Mouse (Mus musculus) kidney, adult 9 months (tissue): Measurements from ENCODE around the gene Gm11939.
"Not testable (repeated sequence)": the region's sequence is repeated elsewhere in the genome, so short reads cannot be mapped to it uniquely, and the experiment has no call there.

Source experiments
- DNase-seq: peaks from one replicate; pipeline ENCODE4 v3.0.0; 2022

The Gm11939 gene

DNA sequence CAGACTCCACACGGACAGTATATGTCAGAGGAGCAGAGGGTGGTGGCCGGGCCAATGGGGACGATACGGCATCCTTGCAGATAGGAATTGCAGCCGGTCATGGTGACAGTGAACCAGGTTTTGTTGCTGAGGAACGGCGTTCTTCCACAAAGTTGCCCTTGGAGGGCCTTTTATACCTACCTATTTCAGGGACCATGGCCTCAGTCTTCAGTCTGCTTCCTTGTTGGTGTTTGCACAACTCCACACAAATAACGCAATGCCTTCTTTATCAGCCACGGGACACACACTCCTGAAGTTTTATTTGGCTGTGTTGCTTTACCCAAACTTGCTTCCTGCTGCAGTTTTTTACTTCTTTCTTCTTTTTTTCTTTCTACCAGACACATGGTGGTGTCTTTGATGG is at the start of gene Gm11939:
Gene Gm11939, minus strand, starts transcription at position 101 of the 400 bp plus-strand sequence.
- DNase-seq, result no peak

DNA sequence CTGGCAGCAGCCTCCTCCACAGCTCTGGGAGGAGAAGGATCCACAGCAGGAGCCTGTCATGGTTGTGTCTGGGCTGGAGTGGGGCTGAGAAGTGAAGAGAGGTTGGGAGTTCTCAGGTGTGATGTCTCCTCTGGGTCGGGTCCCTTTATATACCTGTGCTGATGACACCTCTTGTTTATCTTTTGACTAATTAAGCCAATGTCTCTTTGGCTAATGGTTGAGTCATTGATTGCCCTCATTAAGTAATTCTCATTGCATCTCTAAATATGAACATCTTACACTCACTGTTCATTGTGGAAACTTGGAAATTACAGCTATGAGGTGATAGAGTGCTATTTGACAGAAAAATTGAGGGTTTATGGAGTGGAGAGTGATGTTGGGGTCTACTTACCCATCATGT is 43.9 kb upstream of the Gm11939 start, which contains the start of gene Gm11938:
Gene Gm11938, minus strand, starts transcription at position 101 of the 400 bp plus-strand sequence.
- not testable (repeated sequence) for DNase-seq

DNA sequence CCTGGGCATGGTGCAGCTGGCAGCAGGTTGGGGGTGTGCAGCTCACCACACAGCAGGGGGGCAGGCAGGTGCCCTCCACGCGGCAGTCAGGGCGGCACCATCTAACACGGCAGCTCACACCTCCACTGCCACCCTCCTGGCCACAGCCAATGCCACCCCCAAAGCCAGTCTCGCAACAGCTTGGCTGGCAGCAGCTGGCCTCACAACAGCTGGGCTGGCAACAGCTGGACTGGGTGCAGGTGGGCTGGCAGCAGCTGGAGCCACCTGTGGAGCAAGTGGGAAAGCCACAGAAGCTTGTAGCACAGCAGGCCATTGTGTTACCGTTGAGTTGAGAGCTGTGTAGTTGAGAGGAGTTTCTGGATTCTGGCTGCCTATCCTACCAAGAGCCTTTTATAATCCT is 38.5 kb upstream of the Gm11939 start, which contains the start of gene Krtap9-3:
Gene Krtap9-3, minus strand, starts transcription at position 364 of the 400 bp plus-strand sequence.
- DNase-seq, result not testable (repeated sequence)

DNA sequence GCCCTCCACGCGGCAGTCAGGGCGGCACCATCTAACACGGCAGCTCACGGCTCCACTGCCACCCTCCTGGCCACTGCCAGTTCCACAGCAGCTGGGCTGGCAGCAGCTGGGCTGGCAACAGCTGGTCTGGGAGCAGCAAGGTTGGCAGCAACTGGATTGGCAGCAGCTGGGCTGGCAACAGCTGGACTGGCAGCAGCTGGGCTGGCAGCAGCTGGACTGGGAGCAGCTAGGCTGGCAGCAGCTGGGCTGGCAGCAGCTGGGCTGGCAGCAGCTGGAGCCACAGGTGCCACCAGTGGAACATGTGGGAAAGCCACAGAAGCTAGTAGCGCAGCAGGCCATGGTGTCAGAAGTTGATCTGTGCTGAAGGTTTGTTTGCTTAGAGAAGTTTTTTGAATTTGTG is 31.7 kb upstream of the Gm11939 start, which contains the start of gene Krtap1-3:
Gene Krtap1-3, minus strand, starts transcription at position 359 of the 400 bp plus-strand sequence.
- DNase-seq, result no peak

DNA sequence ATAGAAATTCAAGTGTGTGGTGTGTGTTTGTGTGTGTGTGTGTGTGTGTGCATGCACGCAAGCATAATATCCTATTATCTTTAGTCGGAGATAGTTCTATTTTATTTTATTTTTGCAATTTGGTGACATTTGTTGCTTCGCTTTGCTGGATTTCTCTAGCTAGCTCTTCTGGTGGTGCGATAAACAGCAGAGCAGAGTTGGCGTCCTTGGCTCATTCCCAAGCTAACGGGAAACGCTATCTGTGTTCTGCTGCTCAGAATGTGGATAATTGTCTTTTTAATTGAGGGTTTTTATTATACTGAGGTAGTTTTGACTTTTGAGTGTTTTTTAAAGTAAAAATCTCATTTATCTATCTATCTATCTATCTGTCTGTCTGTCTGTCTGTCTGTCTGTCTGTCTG is 25.8 kb upstream of the Gm11939 start:
- DNase-seq, result no peak

DNA sequence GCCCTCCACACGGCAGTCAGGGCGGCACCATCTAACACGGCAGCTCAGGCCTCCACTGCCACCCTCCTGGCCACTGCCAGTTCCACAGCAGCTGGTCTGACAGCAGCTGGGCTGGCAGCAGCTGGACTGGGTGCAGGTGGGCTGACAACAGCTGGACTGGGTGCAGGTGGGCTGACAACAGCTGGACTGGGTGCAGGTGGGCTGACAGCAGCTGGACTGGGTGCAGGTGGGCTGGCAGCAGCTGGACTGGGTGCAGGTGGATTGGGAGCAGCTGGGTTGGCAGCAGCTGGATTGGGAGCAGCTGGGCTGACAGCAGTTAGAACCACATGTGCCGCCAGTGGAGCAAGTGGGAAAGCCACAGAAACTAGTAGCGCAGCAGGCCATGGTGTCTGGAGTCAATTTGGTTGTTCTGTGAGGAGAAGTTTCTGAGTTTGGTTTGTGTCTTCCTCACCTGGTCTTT is 24.0 kb upstream of the Gm11939 start, which contains the start of gene Krtap1-4:
Gene Krtap1-4, minus strand, starts transcription at position 410 of the 460 bp plus-strand sequence.
- DNase-seq, result no peak

DNA sequence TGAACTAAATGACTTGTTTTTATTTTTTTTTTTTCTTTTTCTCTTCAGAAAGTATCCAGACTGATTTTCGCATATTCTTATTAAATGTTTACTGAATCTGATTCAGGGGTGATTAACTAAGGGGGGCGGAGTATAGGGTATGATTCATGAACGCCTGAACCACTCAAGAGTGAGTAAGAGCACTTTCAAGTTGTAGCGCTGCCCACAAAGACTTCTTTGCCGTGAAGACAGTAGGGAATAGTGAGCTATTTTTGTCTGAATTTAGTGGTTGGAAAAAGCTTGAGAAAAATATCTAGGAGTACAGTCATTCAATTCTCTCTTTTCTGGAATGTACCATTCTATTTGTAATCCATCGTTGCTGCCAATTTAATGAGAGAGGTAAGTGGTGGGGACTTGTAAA is 22.3 kb upstream of the Gm11939 start:
- DNase-seq, result no peak

DNA sequence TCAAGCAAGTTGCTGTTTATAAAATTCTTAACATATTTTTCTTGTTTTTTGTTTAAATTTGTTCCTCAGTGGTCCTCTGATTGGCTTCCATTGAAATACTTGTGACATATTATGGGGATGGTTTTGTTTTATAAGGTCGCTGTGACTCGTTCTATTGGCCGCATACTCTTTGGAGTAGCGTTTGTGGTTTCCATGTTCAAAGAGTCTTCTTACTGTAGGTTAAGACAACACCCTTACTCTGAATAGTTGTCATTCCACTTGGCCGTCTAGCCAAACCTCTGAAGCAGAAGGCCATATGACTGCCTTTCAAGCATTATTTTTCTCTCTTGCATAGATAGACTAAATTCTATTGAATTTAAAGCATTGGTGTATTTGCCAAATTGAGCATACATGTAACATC is 21.8 kb upstream of the Gm11939 start:
- no peak for DNase-seq

DNA sequence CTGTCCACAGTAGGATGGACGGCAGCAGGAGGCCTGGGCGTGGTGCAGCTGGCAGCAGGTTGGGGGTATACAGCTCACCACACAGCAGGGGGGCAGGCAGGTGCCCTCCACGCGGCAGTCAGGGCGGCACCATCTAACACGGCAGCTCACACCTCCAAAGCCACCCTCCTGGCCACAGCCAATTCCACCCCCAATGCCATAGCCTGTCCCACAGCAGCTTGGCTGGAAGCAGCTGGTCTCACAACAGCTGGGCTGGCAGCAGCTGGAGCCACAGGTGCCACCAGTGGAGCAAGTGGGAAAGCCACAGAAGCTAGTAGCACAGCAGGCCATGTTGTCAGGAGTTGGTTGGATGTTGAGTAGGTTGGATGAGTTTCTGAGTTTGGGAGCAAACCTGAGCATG is 21.4 kb upstream of the Gm11939 start, which contains the start of gene Krtap1-5:
Gene Krtap1-5, minus strand, starts transcription at position 381 of the 400 bp plus-strand sequence.
- no peak for DNase-seq

DNA sequence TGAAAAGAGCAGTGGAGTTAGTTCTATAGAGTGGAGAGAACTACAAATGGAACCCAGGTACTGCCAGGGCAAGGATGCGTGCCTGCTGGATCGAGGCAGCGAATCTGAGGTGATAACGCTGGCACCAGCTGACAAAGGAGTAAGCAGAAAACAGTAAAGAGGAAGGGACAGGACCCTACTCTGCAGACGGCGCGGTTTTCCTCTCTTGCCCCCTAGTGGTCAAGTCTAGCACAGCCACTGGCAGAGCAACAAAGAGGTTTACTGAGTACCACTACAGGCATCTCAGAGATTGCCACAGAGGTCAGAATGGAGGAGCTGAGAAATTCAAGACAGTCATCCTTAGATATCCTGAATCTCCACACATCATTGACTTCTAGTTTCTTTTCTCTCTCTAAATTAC is 14.8 kb upstream of the Gm11939 start:
- peak; percentile 61 for DNase-seq

DNA sequence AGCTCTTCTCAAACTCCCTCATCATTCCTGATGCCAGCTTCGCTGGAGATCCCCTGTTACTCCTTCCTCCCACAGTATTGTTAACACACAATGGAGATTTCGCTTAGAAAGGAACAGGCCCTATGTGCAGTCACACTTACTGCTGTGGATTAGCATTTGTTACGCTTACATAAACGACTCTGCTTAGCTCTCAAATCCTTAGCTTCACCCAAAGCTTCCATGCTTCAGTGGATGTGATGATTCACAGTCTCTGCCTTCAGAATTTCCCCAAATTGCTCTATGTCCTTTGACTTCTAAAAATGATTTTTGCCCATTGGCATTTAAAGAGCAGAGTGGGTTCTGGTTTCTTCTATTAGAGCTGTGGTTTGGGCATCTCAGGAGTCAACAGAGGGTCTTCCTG is 13.9 kb upstream of the Gm11939 start:
- DNase-seq, result no peak

DNA sequence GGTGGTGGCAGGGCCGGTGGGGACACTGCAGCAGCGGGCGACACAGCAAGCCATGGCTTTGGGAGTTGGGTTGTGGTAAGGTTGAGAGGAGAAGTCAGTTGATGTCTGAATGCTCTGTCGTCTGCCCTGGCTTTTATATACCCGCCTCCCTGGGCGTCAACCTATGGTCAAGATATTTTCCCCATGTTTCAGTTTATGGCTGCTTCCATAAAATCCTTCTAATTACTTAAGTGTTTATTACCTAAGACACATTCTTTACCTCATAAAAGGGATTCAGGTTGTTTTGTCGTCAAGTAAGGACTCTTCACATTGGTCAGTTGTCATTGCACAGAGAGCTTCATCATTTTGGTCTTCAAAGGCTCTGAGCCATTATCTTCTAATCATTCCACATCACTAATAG is 7.3 kb upstream of the Gm11939 start, which contains the start of gene Krtap3-1:
Gene Krtap3-1, minus strand, starts transcription at position 101 of the 400 bp plus-strand sequence.
- DNase-seq, result no peak

DNA sequence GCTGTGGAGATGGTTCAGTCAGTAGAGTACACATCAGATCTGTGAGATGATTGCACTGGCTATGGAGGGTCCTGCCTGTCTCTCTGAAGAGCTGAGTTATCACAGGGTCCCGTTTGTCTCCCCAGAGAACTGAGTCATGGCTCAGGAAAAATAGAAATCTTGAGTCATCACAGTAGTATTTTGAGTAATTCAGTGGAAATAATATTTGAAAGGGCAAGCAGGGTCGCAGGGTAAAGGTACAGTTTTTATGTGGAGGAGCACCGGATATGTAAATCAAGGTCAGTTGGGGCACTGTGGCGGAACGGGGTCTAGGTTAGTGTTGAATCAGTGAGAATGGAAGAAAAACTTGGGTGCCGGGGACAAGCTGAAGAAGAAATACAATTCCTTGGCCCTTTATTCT is 3.3 kb upstream of the Gm11939 start:
- no peak for DNase-seq

DNA sequence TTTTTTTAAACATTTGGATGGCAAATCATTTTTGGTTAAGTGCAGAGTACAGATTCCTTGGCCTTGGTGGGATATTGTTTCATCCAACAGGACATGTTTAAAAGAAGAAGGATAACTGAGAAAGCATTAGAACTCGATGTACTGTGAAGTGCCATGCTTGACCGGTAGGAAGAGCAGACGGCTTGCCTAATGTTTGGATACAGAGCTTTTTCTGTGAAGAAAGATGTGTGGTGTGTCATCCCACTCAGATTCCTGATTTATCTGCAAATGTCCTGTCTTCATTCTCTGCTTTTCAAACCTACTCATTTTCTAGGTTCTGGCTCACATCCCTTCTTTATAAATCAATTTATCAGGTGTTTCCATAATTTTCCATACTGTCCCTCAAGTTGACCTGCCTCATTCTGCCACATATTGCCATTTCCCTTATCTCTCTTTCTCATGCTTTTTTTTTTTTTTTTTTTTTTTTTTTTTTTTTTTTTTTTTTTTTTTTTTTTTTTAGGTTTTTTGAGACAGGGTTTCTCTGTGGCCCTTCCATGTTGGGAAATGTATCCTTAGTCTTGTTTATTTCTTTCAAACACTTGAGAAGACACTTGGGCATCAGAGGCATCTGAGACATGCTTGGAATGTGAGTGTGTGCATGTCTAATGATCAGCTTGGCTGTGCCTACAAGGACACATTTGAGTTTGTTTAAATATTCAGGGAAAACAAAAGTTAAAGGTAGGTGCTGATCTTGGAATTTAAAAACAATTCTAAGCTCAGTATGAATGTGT is 1.1 kb downstream of the Gm11939 start:
- peak; percentile 6 for DNase-seq

DNA sequence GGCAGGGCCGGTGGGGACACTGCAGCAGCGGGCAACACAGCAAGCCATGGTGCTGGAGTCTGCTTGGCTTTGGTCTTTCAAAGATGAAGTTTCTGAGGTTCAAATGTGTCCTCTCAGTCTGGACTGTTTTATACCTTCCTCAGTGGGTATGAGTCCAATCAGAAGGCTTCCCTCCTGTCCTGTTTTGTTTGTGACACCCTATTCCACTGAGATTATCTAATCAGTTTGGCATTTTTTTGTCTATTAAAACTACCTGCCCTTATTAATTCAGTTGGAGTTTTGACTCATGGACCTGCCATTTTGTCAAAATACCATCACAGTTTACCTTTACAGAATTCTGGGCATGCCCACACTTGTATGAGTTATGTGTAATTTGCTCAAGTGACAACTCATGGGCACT is 2.5 kb downstream of the Gm11939 start, which contains the start of gene Krtap3-2:
Gene Krtap3-2, minus strand, starts transcription at position 101 of the 400 bp plus-strand sequence.
- no peak for DNase-seq

DNA sequence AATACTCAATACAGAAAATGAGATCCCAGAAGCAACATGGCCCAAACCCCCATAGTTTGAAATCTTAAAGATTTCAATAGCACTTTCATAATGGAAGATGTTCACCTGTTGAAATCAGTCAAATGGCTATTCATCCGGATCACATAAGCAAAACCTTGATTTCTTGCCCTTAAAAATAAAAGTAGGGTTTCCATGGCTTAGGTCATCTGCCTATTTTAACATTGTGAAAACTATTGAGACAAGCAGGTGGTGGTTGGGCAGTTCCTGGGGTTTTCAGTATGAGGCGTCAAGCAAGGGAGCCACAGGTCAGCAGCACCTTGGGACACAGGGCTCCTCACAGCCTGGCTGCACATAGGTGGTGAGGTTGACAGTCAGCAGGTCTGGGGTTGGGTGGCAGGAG is 3.1 kb downstream of the Gm11939 start:
- DNase-seq, result no peak

DNA sequence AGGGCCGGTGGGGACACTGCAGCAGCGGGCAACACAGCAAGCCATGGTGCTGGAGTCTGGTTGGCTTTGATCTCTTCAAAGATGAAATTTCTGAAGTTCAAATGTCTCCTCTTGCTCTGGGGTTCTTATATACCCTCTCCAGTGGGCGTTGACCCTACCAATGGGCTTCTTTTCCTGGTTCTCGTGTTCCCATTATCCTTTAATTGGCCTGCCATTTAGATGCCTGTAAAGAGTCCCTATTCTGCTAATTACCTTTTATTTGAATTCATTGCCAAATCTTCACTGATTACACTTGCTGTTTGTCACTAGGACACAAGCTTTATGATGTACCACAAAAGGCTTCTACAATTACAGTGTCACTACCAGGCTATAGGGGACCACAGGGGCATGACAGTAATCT is 8.5 kb downstream of the Gm11939 start, which contains the start of gene Krtap3-3:
Gene Krtap3-3, minus strand, starts transcription at position 101 of the 400 bp plus-strand sequence.
- no peak for DNase-seq

DNA sequence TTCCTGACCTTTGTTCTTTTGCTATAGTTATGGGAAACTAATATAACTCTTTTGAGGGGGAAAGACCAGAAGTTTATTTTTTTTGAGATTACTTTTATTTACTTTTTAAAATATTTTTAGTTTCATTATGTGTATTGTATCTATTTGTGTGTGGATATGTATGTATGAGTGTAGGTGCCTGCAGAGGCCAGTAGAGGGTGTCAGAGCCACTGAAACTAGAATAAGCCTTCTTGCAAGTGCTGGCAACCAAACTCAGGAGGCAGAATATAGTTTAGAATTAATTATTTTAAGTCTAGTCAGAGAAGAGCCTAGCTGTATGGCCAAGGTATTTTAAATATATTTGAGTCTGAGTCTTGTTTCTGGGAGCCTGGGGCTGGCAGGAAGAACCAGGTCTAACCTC is 11.4 kb downstream of the Gm11939 start:
- DNase-seq, result no peak

DNA sequence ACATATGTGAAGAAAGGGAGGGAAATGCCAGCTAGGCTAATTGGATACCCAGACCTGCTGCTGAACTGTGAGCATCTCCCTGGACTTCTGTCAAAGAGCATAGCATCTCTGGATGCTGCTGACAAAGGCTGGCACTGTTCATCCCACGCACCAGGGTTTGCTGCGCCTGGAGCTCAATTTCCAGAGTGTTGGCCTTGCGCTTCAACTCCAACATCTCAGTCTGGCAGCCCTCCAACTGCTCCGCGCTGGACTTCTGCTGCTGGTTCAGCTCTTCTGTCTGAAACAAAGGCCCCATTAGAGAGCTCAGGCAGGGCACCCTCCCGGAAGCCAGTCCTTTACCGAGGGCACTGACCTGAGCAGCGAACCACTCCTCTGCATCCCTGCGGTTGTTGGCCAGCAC is 19.5 kb downstream of the Gm11939 start:
- DNase-seq, result peak; percentile 12

DNA sequence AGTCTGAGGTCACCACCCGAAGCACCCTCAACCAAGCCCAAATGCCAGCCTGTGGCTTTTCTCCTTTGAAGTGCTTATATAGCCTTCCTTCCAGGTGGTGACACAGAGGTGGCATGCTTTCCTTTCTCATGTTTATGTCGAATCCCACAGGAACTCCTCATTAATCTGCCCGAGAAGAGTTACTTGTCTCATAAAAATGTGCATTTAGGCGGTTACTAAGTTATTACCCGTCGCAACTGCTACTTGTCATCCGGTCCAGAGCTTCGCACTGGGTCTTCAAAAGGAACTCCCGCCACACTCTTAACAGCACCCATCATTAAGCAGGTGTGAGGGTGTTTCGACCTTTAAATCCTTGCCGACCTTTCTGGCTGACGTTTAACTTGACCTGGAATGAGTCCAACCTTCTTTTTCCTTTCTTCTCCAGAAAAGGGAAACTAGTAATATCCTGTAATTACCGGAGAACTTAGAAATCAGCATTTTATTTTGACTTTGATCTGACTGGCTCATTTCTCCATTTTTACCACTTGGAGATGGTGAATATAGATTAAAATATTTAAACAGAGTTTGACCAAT is 37.9 kb downstream of the Gm11939 start, which contains the start of gene Krt39:
Gene Krt39, minus strand, starts transcription at position 51 of the 573 bp plus-strand sequence.
- peak; percentile 60 for DNase-seq

DNA sequence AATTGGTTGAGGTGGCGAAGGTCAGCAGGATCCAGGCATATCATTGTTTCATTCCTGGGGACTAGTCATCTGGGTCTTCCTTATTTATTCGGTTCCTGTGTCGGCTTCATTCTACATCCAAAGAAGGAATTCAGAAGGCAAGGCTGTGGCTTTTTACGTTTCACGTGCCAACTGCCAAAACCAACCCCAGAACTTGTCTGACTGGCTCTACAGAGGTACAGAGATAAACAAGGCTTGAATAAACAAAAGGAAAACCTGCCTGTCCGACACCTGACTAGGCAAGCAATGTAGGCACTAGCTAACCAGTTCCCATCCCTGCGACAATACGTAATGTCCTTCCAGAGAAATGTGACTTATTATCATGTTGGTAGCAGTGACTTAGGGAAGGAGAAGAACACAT is 45.2 kb downstream of the Gm11939 start:
- DNase-seq, result peak; percentile 9
